Mouse (Mus musculus): ENCODE data around the gene Nol10.

- no peak for TF ChIP-seq CTCF (IDR thresholded peaks at IDR 0.05; ENCODE audit: insufficient read depth, low read length)
- TF ChIP-seq POLR2A (IDR thresholded peaks at IDR 0.05; ENCODE audit: borderline replicate concordance, extremely low read depth, low read depth, low read length) = no peak
Measured at GRCm38 (mm10) chr12:17333459-17333858, 14.8 kb upstream of the Nol10 start.
